Mouse (Mus musculus) gastrocnemius, adult 8-10 months (tissue): ENCODE results near the gene Ces1g. TPM values are rescaled to one million over a fixed set of nuclear protein-coding genes. Genes with fewer than 3 reads are reported as not detected.

Experiments
- DNase-seq, 2 experiments: peaks; one replicate each; pipeline ENCODE4 v3.0.0; 2022; ENCODE audit warnings: low spot score in 2 of 2
- total RNA-seq, 4 experiments: library from RNA; stranded (reverse); gene quantifications; 2 replicates each; pipeline ENCODE4 v1.2.4; 2022

Ces1g gene
- not detected for total RNA-seq

DNA sequence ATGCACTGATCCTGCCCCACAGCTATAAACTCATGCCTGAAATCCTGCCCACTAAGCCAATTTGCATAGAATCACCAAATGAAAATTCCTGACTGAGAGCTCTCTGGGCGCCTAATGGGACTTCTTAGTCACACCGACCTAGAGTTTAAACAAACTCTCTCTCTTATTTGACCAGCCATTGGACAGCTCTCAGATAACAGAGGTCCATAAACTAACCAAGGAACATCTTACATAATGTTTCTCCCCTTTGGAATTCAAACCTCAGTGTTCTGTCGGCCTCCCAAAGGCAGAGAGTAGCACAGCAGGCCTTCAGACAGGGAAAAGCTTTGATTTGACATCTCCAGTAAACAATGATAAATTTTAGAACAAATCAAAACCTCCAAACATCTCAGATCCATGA, at the start of gene Ces1g:
Ces1g (minus strand) TSS at position 102 of the 400 bp plus-strand sequence.
- DNase-seq = no peak

DNA sequence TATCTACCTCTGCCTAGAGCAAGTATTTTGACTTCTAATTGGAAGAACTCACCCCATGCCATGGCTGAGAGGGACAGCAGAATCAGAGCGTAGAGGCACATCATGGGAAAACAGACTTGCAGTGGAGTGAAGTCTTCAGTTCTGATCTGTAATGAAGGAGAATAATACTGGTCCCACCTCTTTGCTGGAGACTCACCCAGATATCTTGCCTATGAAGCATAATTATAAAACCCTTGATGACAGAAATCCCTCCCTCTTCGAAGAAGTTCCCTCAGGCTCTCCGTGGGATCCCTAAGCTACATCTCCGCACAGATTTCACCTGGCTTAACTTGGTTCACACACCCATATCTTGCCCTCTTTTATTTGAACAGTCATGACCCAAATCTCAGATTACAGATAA, 42.5 kb upstream of the Ces1g start, which contains the start of gene Ces1h:
Ces1h (minus strand) TSS at position 101 of the 400 bp plus-strand sequence.
- no peak for DNase-seq

DNA sequence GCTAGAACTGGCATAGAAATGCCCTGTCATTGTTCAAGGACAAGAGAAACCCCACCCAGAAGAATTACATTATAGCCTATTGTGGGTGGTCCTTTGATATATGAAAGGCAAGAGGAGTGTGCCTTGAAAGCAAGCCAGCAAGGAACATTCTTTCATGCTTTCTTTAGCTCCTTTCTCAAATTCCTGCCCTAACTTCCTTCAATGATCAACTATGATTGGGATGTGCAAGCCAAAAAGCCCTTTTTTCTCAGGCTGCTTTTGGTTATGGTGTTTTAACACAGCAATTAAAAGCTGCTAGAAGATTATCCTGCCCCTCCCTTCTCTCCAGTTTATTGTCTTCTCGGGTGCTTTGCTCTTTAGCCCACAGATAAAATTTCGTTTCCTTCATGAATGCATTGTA, 32.4 kb upstream of the Ces1g start:
- DNase-seq = no peak

DNA sequence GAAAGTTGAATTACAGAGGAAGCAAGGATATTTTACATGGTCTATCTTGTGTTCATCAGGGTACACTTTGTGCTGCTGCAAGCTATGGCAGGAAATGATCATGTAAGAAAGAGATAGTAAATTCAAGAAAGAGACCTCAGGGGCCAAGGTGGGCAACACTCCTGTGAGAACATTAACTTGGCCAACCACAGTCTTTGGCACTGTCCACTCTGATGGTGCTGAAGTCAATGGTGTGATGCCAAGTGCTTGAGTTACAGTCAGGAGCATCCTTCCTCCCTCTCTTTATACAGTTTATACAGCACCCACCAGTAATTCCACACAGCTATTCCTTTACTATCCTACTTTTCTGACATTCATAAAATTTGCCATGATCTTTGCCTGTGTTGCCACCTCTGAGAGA, 23.0 kb upstream of the Ces1g start:
- DNase-seq = no peak

DNA sequence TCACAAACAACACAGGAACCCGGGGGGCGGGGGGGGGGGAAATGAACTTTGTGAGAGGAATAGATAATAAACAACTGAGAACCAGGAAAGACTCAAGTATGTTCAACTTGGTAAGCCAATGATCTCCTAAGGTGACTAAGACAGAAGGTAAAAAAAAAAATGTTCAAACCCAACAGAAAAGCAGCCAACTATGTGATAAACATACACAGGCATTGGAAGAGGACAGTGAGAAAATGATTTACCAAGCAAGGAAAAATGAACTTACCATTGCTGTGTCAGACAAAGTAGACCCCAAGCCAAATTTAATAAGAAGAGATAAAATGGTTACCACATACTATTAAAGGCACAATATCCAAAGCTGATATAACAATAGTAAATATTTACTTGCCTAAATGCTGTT, 2.4 kb upstream of the Ces1g start:
- DNase-seq = no peak

DNA sequence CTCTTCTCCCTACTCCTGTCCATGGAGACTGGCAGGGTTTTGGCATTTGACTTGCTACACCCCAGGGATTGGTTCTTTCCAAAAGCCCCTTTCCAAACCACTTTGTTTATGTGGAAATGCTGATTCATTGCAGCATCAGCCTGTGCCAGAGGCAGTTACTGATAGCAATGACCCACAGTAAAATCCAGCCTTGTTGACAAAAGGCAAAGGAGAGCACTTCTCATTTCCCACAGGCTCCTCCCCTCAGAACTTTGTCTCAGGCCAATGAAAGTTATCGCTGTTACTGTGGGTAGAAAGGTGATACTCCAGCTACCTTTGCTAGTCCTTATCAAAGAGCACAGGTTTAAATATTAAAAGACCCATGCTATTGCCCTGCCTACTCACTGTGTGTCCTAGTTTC, 4.4 kb downstream of the Ces1g start:
- no peak for DNase-seq

DNA sequence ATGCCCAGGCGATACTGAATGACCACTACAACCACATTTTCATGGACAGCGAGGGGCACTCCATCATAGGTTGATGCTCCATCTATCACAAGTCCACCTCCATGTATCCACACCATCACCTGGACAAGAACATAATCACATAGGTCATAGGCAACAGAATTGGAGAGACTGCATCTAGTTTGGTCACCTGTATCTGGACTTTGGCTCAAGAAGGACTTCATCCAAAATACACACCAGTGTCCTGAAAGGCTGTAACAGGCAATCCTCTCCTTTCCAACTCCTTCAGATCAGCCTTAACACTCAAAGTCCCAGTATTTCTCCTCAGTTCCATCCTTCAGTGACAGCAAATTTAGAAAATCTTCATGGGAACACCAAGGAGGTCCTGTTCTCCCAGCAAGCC, 6.0 kb downstream of the Ces1g start:
- no peak for DNase-seq

DNA sequence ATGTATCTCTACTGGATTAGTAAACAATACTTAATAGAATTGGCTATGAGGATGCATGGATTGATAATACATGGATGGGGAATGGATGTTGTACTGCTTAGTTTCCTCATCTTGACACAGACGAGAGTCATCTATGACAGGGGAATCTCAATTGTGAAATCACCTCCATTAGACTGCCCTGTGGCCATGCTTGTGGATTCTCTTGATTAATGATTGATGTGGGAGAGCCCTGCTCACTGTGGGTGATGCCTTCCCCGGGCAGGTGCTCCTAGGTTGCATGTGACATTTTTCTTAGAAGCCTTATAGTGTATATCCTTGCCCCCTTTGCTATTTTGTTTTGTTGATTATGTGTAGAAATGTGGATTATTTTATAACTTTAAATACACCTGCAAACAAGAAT, 12.0 kb downstream of the Ces1g start:
- no peak for DNase-seq

DNA sequence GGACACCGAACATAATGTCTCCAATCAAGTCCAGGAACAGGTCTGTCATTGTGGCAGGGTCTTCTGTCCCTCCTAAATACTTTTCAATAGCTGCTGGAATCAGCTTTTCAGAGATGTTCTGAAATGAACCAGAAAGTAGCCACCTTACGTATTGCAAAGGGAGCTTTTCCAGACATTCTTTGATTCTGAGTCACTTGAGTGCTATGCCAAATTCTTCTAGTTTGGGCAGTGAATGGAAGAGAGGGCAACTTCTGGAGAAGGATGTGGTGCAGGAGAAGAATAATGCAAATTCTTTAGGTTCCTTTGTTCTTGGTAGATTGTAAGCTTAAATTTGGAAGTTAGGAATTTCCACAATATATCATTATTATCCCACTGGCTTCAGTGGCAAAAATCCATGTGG, 20.1 kb downstream of the Ces1g start:
- no peak for DNase-seq

DNA sequence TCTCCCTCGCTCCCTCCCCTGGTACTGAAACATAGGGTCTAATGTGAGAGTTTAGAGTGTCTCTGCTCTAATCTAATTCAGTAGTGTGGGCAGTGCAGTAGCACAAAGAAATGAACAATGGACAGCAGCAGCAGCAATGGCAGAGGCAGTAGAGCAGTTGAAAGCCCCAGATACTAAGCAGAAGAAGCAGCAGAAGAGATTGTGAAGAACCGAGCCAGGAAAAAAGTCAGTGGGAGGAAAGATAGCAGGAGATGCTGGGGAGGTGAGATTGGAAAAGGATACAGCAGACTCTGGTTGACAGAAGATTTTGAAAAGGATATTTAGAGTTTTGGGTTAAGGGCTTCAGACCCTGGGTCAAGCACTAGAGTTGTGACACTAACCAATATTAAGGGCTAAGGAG, 21.6 kb downstream of the Ces1g start:
- DNase-seq = no peak

DNA sequence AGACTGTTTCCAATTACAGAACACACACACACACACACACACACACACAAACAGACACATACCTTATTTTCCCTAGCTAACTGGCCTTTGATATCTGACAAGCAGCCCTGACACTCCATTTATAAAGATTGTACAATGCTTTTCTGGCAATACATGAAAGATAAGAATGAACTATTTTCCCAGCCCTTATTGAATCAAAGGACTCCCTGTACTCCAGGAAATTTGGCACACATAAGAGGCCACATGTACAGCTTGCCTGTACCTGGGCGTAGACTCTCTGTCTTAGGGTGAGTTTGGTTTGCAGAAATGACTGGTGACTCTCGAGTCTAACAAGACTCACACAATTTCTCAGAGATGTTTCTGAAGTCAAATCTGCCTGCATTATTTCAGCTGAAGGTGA, 53.2 kb downstream of the Ces1g start:
- no peak for DNase-seq

DNA sequence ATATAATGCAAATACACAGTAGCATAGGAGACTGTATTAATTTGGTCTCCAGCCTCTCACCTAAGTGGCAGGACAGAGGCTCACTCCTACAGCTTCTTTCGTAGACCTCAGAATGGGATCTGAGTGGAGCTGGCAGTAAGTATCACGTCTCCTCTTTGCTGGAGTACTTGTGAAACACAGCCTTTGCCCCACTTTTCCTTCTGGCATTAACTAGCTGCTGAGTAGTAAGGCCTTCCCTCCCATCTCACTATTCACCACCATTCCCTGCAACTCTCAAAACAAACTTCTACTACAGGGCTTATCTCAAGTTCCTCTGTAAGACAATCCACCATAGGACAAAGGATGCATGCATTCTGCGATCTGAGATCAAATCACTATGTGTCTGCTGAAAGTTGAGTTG, 54.8 kb downstream of the Ces1g start:
- no peak for DNase-seq

DNA sequence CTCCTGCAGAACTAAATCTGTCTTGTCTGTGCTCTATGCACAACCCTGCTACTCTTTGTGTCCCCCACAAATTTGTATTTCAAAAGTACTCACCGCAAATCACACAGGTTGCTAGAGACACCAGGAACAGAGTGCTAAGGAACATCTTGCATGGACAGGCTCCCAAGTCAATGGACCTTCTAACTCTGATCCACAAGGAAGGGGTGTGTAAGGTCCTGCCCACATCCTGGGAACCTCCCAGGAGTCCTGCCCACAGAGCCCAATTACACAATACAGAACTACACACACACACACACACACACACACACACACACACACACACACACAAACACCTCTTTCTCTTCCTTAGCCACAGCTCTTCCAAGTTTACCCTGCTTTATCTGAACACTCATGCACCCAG, 57.6 kb downstream of the Ces1g start, which contains the start of gene Ces1f:
Ces1f (minus strand) TSS at position 192 of the 400 bp plus-strand sequence.
- no peak for DNase-seq

DNA sequence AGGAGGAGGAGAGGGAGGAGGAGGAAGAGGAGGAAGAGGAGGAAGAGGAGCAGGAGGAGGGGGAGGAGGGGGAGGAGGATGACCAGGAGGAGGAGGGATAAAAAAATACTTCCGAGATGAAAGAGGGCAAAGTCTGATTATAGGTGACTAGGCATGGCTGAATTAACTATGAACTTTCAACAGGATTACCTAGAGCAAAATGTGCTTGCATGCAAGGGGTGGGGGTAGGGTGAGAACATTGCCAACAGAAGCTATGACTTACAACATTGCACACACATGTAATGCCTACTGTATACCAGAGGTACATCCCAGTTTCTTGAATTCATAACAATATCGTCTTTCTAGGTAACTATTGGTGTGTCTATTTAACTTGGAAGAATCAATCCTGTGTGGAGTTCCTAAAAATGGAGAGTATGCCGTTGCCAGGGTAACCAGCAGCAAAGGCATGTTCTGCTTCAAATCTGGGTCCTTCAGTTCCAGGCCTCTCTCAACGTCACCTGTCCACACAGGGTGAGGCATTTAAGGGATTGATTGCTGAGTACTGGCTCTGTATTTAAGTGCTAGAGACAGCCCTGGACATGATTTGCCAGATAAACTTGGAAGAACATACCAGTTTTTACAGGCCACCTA, 58.8 kb downstream of the Ces1g start:
- DNase-seq = no peak

DNA sequence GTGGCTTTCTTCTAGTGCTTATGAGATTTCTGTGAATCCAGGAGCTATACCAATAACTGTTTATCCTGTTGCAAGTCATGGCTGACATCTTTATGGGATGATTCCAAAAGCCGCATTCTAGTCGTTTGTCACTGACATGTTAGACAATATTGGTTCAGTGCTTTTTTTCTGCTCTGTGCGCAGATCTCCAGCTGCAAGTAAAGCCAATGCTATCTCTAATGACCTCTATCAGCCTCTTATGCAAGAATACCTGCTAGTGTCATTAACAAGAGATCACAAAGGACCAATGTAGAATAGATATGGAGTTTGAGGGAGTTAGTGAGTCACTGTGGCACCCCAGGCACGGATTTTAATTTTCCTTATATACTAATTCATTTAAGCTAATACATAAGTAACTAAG, 62.5 kb downstream of the Ces1g start:
- DNase-seq = no peak

DNA sequence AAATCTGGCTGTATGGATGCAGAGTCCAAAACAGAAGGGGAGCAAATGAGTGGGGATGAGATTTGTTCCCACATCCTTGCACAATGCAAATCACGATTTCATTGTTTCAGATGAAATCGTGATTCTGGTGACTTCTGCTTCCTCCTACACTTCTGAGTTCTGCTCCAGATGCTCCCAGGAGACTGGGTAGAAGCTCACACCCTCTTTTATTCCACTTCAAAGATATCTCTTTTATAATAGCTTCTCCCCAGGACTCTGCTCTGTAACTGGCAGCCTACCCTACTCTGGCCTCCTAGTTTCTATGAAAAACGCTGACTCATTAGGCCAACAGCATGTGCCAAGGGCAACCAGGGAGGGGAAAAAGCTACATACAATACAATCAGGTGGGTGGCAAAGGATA, 63.8 kb downstream of the Ces1g start:
- DNase-seq = no peak

DNA sequence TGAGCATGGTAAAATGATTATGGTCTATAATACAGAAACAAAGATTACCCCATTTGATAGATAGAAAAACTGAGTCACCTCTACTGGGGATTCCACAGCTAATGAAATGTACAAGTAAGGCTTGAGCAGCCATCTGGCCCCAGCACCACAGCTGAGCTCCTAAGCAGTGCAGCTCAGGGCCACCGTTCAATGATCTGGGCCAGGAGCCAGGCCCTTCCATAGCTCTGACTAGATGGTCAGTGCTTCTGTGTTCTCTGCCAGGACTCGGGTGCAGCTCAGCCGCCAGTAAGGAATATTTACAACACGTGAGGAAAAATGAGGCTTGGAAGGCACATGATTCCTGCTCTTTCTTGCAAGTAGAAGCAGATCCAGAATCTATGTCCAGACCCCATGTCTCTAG, 64.4 kb downstream of the Ces1g start:
- peak in 1 of 2 experiments; percentile 15 for DNase-seq

DNA sequence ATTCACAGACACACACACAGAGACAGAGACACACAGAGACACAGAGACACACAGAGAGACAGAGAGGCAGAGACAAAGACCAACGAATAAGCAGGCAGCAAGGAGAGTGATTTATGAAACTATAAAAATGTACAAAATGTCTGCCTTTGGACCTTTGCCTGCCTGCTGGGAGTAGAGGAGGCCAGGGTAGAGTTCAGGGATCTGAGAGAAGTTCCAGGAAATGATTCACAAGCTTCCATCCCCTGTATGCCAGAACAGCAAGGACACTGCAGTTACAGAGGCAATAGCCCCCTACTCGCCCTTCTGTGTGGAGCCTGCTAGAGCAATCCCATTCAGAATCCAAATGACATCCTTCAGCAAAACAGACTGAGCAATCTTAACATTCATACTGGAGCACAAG, 75.7 kb downstream of the Ces1g start:
- DNase-seq = no peak

DNA sequence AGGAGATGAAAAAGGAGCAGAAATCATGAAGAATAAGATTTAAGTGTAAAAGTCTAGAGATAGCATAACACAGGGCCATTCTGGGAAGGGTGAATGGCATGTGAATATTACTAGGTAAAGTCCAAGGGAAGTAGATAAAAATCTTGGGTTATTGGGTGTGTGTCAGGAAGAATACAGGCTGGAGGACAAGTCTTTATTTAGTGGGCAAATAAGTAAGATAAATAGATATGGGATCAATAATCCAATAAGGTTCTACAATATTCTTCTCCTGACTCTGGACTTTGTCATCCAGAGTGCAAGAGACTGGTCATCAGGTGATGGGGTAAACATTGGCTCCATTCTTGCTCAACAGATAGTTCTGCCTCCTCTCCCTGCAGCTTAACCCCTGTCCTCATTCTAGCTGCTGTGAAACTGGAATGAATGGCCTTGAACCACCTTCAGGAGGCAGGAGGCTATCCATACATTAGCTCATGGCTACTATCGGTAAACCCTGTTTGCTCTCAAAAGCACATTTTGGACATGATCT, 84.6 kb downstream of the Ces1g start:
- no peak for DNase-seq
